Mouse (Mus musculus) midbrain, postnatal 0 days (tissue): ENCODE data around the gene Cpsf6. TPM values are rescaled to one million over a fixed set of nuclear protein-coding genes. Genes with fewer than 3 reads are reported as not detected.

Experiments
- ATAC-seq: fragments of 200-750 bp; cut with Nextera tagmentation; 2 replicates; pipeline ENCODE4 v1.8.0; 2017; ENCODE audit warnings: moderate number of reproducible peaks, mild to moderate bottlenecking, moderate TSS enrichment, moderate library complexity; ENCODE audit not compliant: low FRiP score
- DNase-seq: peaks from one replicate; pipeline ENCODE4 v3.0.0-alpha.2; 2015; ENCODE audit warnings: low spot score
- H3K27ac ChIP-seq: fragments of 300-500 bp; sonication (generic); 2 replicates; pipeline ENCODE4 v1.5.1; 2014; ENCODE audit warnings: low read depth, mild to moderate bottlenecking, low read length, mixed read lengths
- H3K27me3 ChIP-seq: fragments of 300-500 bp; sonication (generic); 2 replicates; pipeline ENCODE4 v1.6.1; 2014; ENCODE audit warnings: low read length, control low read depth, mixed read lengths; ENCODE audit not compliant: insufficient read depth
- H3K36me3 ChIP-seq: fragments of 300-500 bp; sonication (generic); 2 replicates; pipeline ENCODE4 v1.6.1; 2014; ENCODE audit warnings: low read length, control low read depth, mixed read lengths; ENCODE audit not compliant: insufficient read depth
- H3K4me1 ChIP-seq: fragments of 300-500 bp; sonication (generic); 2 replicates; pipeline ENCODE4 v1.6.1; 2014; ENCODE audit warnings: mild to moderate bottlenecking, control low read depth, antibody characterized with exemption, low read length, mixed read lengths; ENCODE audit not compliant: insufficient read depth
- H3K4me2 ChIP-seq: fragments of 300-500 bp; sonication (generic); 2 replicates; pipeline ENCODE4 v1.6.1; 2014; ENCODE audit warnings: low read depth, mild to moderate bottlenecking, low read length, mixed read lengths; ENCODE audit not compliant: poor library complexity, severe bottlenecking
- H3K4me3 ChIP-seq: fragments of 300-500 bp; sonication (generic); 2 replicates; pipeline ENCODE4 v1.5.1; 2014; ENCODE audit warnings: low read depth, mild to moderate bottlenecking, low read length, moderate library complexity
- H3K9ac ChIP-seq: fragments of 300-500 bp; sonication (generic); replicated peaks from 2 replicates; pipeline ENCODE4 v1.6.1; 2014; ENCODE audit warnings: mild to moderate bottlenecking, low read length, moderate library complexity, mixed read lengths; ENCODE audit not compliant: poor library complexity, severe bottlenecking
- H3K9me3 ChIP-seq: fragments of 300-500 bp; sonication (generic); 2 replicates; pipeline ENCODE4 v1.6.1; 2016; ENCODE audit warnings: low read length, control low read depth
- CTCF ChIP-seq: IDR thresholded peaks from 2 replicates; pipeline ENCODE4 v1.5.1; 2016; ENCODE audit warnings: antibody characterized with exemption, mild to moderate bottlenecking
- WGBS: fragments of 180-500 bp; shearing (Covaris S2); extraction: QIAGEN DNeasy Blood & Tissue Kit; methylation state at CpG from one replicate; pipeline ENCODE4 v1.1.7; 2014; 5-methylcytosine and 5-hydroxymethylcytosine counted together
- polyA plus RNA-seq: library from polyadenylated mRNA; unstranded; fragments of >200 nt; fragmentation: Nextera tagmentation; extraction: Ambion mirVana; gene quantifications from 2 replicates; pipeline ENCODE4 v1.2.1, GENCODE M21; 2015
- total RNA-seq: library from RNA; depleted of rRNA; stranded (reverse); fragments of >200 nt; gene quantifications from 2 replicates; pipeline ENCODE4 v1.2.3, GENCODE M21; 2014

Cpsf6 gene
- total and polyA plus RNA-seq, 2 experiments from 2014 or later = 85.1 to 120 TPM

DNA sequence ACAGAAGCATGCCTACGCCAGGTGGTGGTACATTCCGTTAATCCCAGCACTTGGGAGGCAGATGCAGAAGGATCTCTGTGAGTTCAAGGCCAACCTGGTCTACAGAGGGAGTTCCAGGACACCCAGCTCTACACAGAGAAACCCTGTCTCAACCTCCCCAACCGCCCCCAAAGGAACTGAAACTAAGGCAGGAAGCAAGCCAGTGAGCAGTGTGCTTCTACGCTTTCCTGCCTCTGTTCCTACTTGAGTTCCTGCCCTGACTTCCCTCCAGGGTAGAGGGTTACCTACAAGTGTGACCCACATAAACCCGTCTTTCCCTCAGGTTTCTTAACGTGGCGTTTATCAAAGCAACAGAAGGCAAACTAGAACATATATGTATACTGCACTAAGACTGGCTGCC, 56.0 kb downstream of the Cpsf6 start:
- WGBS = 91% methylated on average over 7 of the region's 7 CpGs
- Histone ChIP-seq H3K27me3 (no peaks in the 10 kb centered on the region), H3K4me1 (no peaks in the 10 kb centered on the region), H3K9ac (no peak overlapping the region), H3K9me3 (no peaks in the 10 kb centered on the region), H3K36me3 (no peaks in the 10 kb centered on the region), H3K4me2 (no peak overlapping the region), H3K27ac (no peak overlapping the region), H3K4me3 (no peak overlapping the region)
- DNase-seq (no peak), ATAC-seq (no peak)
- TF ChIP-seq CTCF = no peak

- no peaks in the 10 kb centered on the region for H3K36me3 ChIP-seq
- DNase-seq (no peak), ATAC-seq (no peak)
- H3K4me2 ChIP-seq = no peak overlapping the region
- 90% methylated on average over 5 of the region's 5 CpGs for WGBS
- H3K27ac ChIP-seq = no peak overlapping the region
- H3K9me3 ChIP-seq = no peaks in the 10 kb centered on the region
- H3K27me3 ChIP-seq = no peaks in the 10 kb centered on the region
- no peak overlapping the region for H3K9ac ChIP-seq
- TF ChIP-seq CTCF = no peak
- H3K4me3 ChIP-seq = no peak overlapping the region
- no peaks in the 10 kb centered on the region for H3K4me1 ChIP-seq
Measured at GRCm38 (mm10) chr10:117322630-117323029, 57.2 kb downstream of the Cpsf6 start.

GRCm38 (mm10) chr10:117320571-117320981, 59.2 kb downstream of the Cpsf6 start:
- Histone ChIP-seq H3K27ac (no peak overlapping the region), H3K9me3 (no peaks in the 10 kb centered on the region), H3K4me2 (no peak overlapping the region), H3K9ac (no peak overlapping the region), H3K4me1 (no peaks in the 10 kb centered on the region), H3K4me3 (no peak overlapping the region), H3K36me3 (no peaks in the 10 kb centered on the region), H3K27me3 (no peaks in the 10 kb centered on the region)
- no peak for TF ChIP-seq CTCF
- DNase-seq (no peak), ATAC-seq (no peak)
- 62% methylated on average over 3 of the region's 3 CpGs for whole genome bisulfite sequencing

DNA sequence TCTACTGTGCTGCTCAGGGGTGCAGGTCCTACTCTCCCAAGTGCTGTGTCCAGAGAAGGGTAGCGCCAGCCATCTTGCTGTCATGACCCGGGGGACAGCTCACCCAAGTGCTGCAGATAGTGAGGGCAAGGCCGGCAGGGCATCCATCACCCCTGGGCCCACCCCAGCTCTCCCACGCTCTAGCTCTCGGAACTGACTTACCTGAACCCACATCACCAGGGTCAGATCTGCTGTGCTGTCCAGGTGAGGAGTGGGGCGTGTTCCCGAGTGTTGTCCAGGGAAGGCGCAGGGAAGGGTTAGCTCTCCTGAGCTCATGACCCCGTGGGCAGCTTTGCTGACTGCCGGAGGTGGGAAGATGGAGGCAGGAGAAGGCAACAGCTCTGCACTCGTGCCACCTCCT, 63.4 kb downstream of the Cpsf6 start:
- H3K9me3 ChIP-seq = no peaks in the 10 kb centered on the region
- H3K4me2 ChIP-seq = no peak overlapping the region
- TF ChIP-seq CTCF = no peak
- no peaks in the 10 kb centered on the region for H3K4me1 ChIP-seq
- DNase-seq = no peak
- no peaks in the 10 kb centered on the region for H3K36me3 ChIP-seq
- H3K27ac ChIP-seq = no peak overlapping the region
- WGBS = 92% methylated on average over 11 of the region's 11 CpGs
- no peak for ATAC-seq
- no peaks in the 10 kb centered on the region for H3K27me3 ChIP-seq
- H3K9ac ChIP-seq = no peak overlapping the region
- H3K4me3 ChIP-seq = no peak overlapping the region

DNA sequence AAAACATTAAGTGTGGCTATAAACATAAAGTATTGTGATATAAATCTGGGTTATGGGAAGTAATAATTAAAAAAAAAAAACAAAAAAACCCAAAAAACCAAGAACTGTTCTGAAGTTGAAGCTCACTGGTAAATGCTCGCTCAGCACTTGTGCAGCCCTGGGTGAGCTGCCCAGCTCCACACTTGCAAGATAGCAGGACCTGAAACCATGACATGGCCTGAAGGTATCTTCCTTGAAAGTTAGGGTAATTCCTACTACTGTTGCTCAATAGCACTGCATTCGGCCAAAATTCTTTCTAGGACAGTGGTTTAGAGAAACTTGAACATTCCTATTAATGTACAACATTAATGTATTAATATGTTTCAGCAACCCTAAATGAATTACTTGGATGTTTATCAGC, 66.7 kb downstream of the Cpsf6 start:
- Histone ChIP-seq H3K4me3 (no peak overlapping the region), H3K27ac (no peak overlapping the region), H3K4me2 (no peak overlapping the region), H3K9ac (no peak overlapping the region), H3K27me3 (no peaks in the 10 kb centered on the region), H3K9me3 (no peaks in the 10 kb centered on the region), H3K4me1 (no peaks in the 10 kb centered on the region), H3K36me3 (no peaks in the 10 kb centered on the region)
- TF ChIP-seq CTCF = no peak
- WGBS = 95% methylated on average over 2 of the region's 2 CpGs
- DNase-seq (no peak), ATAC-seq (no peak)

DNA sequence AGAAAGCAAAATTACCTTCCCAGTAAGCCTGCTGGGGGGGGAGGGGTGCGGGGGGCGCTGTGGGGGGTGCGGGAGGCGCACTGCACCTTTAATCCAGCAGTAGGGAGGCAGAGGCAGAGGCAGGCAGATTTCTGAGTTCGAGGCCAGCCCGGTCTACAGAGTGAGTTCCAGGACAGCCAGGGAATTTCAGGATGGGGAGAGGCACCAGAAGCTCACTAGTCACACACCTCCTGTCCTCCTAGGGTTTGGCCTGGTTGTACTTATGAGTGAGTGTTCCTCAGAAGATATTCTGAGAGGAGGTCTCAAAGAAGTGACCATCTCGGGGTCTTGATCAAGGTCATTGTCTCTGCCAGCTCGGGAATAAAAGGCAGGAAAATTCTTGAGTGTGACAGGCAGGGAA, 67.6 kb downstream of the Cpsf6 start:
- no peaks in the 10 kb centered on the region for H3K9me3 ChIP-seq
- ATAC-seq (no peak), DNase-seq (no peak)
- 80% methylated on average over 8 of the region's 8 CpGs for WGBS
- H3K36me3 ChIP-seq = no peaks in the 10 kb centered on the region
- H3K4me3 ChIP-seq = no peak overlapping the region
- H3K27me3 ChIP-seq = no peaks in the 10 kb centered on the region
- no peak overlapping the region for H3K27ac ChIP-seq
- H3K4me2 ChIP-seq = no peak overlapping the region
- no peaks in the 10 kb centered on the region for H3K4me1 ChIP-seq
- TF ChIP-seq CTCF = no peak
- no peak overlapping the region for H3K9ac ChIP-seq

- ATAC-seq = no peak
- 95% methylated on average over 5 of the region's 5 CpGs for WGBS
Measured at GRCm38 (mm10) chr10:117304371-117304770, 75.4 kb downstream of the Cpsf6 start.

More at GRCm38 (mm10) chr10:117304371-117304770, 75.4 kb downstream of the Cpsf6 start:
- Histone ChIP-seq H3K4me2 (no peak overlapping the region), H3K4me1 (no peaks in the 10 kb centered on the region), H3K27ac (no peak overlapping the region), H3K36me3 (no peaks in the 10 kb centered on the region), H3K9me3 (no peaks in the 10 kb centered on the region), H3K4me3 (no peak overlapping the region), H3K27me3 (no peaks in the 10 kb centered on the region), H3K9ac (no peak overlapping the region)
- no peak for DNase-seq
- no peak for TF ChIP-seq CTCF
